Mouse (Mus musculus): ENCODE data around the gene Gstm7. TPM values are rescaled to one million over a fixed set of nuclear protein-coding genes. Genes with fewer than 3 reads are reported as not detected.
"Not testable (repeated sequence)": the region's sequence is repeated elsewhere in the genome, so short reads cannot be mapped to it uniquely, and the experiment has no call there.

The Gstm7 gene
- polyA plus RNA-seq, 1 experiment from 2014 or later: 79.8 TPM

- H3K36me3 ChIP-seq: no peaks in the 10 kb centered on the region
- H3K9me3 ChIP-seq: no peaks in the 10 kb centered on the region
- H3K27me3 ChIP-seq: no peaks in the 10 kb centered on the region
- H3K27ac ChIP-seq (replicated peaks): no peak overlapping the region
- 0 out of 2 replicates have a peak, but pooled peaks cover 2% of the 10 kb centered on the region for H3K4me1 ChIP-seq
- WGBS: 81% methylated on average over 5 of the region's 5 CpGs
- ATAC-seq (ENCODE audit: low FRiP score, low read depth): no peak
- H3K9ac ChIP-seq (replicated peaks): no peak overlapping the region
- no peak overlapping the region for H3K4me2 ChIP-seq (replicated peaks)
- no peak overlapping the region for H3K4me3 ChIP-seq
Observed at GRCm38 (mm10) chr3:107953906-107954305, 22.3 kb upstream of the Gstm7 start.

- Histone ChIP-seq H3K9ac (replicated peaks) (no peak overlapping the region), H3K4me1 (0 out of 2 replicates have a peak, but pooled peaks cover 2% of the 10 kb centered on the region), H3K4me3 (no peak overlapping the region), H3K9me3 (no peaks in the 10 kb centered on the region), H3K4me2 (replicated peaks) (no peak overlapping the region), H3K27me3 (no peaks in the 10 kb centered on the region), H3K27ac (replicated peaks) (no peak overlapping the region), H3K36me3 (no peaks in the 10 kb centered on the region)
- ATAC-seq (ENCODE audit: low FRiP score, low read depth): no peak
- WGBS: 19% methylated on average over 6 of the region's 6 CpGs
Observed at GRCm38 (mm10) chr3:107953328-107953755, 21.7 kb upstream of the Gstm7 start.

DNA sequence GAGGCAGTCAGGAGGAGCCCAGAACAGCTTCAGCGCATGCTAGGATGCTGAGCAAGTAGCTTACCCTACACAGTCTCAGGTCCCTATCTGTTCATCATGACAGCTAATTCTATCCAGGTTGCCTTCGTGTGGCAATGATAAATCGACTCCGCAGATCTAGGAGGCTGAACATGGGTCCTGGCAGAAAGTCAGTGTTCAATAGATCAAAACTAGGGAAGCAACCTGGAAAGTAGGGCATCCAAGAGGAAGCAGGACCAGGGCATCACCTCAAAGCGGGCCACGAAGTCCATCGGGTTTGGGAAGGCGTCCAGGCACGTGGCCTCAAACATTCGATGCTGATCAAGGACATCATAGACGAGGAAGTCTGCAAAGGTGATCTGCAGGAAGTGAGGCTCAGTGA is 18.9 kb upstream of the Gstm7 start:
- Histone ChIP-seq H3K27me3 (0 out of 2 replicates have a peak, but pooled peaks cover 3% of the 10 kb centered on the region), H3K27ac (replicated peaks) (no peak overlapping the region), H3K4me3 (no peak overlapping the region), H3K36me3 (no peaks in the 10 kb centered on the region), H3K4me1 (0 out of 2 replicates have a peak, but pooled peaks cover 2% of the 10 kb centered on the region), H3K9ac (replicated peaks) (no peak overlapping the region), H3K9me3 (no peaks in the 10 kb centered on the region), H3K4me2 (replicated peaks) (no peak overlapping the region)
- ATAC-seq (ENCODE audit: low FRiP score, low read depth): no peak
- WGBS: 90% methylated on average over 11 of the region's 11 CpGs

DNA sequence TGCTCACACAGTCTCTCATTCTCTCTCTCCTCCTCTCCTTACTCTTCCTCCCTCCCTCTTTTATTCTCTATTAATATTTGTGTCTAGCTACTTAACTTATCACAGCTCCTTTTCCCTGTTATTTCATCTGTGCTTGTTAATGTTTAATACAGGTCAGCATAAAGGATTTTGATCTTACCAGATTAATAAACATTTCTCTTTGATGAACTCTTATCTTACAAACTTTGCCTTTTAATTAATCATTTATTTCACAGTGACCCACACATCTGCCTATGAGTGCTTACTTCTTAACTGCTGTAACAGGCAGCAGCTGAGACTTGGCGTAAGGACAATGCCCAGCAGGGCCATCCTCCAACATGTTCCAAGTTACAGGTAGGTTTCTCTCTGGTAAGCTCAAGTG is 17.8 kb upstream of the Gstm7 start:
- WGBS: 96% methylated on average over 1 of the region's 1 CpGs
- not testable (repeated sequence) for H3K36me3 ChIP-seq

GRCm38 (mm10) chr3:107945729-107946128 is 14.1 kb upstream of the Gstm7 start:
- Histone ChIP-seq H3K4me3 (no peak overlapping the region), H3K27ac (replicated peaks) (no peak overlapping the region), H3K4me2 (replicated peaks) (no peak overlapping the region), H3K9ac (replicated peaks) (no peak overlapping the region), H3K36me3 (no peaks in the 10 kb centered on the region), H3K4me1 (0 out of 2 replicates have a peak, but pooled peaks cover 6% of the 10 kb centered on the region), H3K27me3 (0 out of 2 replicates have a peak, but pooled peaks cover 3% of the 10 kb centered on the region), H3K9me3 (no peaks in the 10 kb centered on the region)
- WGBS: 61% methylated on average over 4 of the region's 4 CpGs
- ATAC-seq (ENCODE audit: low FRiP score, low read depth): no peak

More for the DNA sequence above, 17.8 kb upstream of the Gstm7 start:
- ATAC-seq (ENCODE audit: low FRiP score, low read depth); H3K4me2 ChIP-seq (replicated peaks); H3K27ac ChIP-seq (replicated peaks); H3K4me1 ChIP-seq; H3K9me3 ChIP-seq; H3K4me3 ChIP-seq; H3K9ac ChIP-seq (replicated peaks); H3K27me3 ChIP-seq: not testable (repeated sequence)

DNA sequence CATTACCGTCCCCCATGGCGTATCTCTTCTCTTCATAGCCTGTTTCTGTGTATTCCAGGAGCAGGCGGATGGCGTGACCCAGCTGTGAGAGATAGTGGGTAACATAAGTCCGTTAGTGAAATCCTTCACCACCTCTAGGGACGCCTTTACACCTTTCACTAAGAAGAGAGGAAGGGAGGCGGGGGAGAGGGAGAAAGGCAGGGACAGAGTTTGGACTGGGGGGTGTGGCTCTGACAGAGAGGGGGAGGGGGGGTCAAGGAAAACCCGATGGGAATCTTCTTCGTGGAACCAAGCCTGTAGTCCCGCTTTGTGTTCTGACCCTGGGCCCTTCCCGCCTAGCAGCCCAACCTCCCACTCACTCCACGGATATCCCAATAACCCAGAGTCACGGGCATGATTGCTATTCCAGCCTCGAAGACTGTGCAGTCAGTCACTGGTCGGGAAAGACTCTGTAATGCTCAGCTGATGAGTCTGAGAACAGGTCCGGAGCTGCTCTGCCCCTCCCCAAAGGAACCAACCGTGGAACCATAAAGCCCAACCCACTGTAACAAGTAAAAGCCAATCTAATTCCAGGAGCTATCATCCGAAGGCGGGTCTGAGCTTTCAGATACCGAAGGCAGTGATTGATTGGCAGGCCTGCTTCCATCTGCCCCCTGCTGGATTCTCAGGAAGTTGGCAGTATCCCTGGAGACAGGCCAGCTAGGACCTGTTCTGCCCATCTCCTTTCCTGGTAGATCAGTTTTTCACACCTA is 11.8 kb upstream of the Gstm7 start, which contains the start of gene Gstm6:
Gene Gstm6 (minus strand): TSS at position 511 of the 752 bp plus-strand sequence.
- WGBS: 20% methylated on average over 19 of the region's 20 CpGs
- Histone ChIP-seq H3K9ac (replicated peaks) (no peak within 1 kb of the TSS), H3K9me3 (no peaks in the 10 kb centered on the region), H3K27me3 (0 out of 2 replicates have a peak, but pooled peaks cover 3% of the 10 kb centered on the region), H3K4me1 (0 out of 2 replicates have a peak, but pooled peaks cover 6% of the 10 kb centered on the region), H3K36me3 (no peaks in the 10 kb centered on the region), H3K4me3 (peak within 1 kb of the TSS; percentile 31), H3K4me2 (replicated peaks) (peak within 1 kb of the TSS; percentile 46), H3K27ac (replicated peaks) (no peak within 1 kb of the TSS)
- ATAC-seq (ENCODE audit: low FRiP score, low read depth): peak; percentile 85

- H3K27me3 ChIP-seq: no peaks in the 10 kb centered on the region
- no peak for ATAC-seq (ENCODE audit: low FRiP score, low read depth)
- 82% methylated on average over 4 of the region's 4 CpGs for WGBS
- no peaks in the 10 kb centered on the region for H3K36me3 ChIP-seq
- no peak overlapping the region for H3K4me3 ChIP-seq
- 0 out of 2 replicates have a peak, but pooled peaks cover 6% of the 10 kb centered on the region for H3K4me1 ChIP-seq
- H3K4me2 ChIP-seq (replicated peaks): no peak overlapping the region
- no peaks in the 10 kb centered on the region for H3K9me3 ChIP-seq
- H3K9ac ChIP-seq (replicated peaks): no peak overlapping the region
- no peak overlapping the region for H3K27ac ChIP-seq (replicated peaks)
Observed at GRCm38 (mm10) chr3:107941261-107941660, 9.6 kb upstream of the Gstm7 start.

GRCm38 (mm10) chr3:107940524-107940923 is 8.9 kb upstream of the Gstm7 start:
- H3K4me1 ChIP-seq: 0 out of 2 replicates have a peak, but pooled peaks cover 6% of the 10 kb centered on the region

DNA sequence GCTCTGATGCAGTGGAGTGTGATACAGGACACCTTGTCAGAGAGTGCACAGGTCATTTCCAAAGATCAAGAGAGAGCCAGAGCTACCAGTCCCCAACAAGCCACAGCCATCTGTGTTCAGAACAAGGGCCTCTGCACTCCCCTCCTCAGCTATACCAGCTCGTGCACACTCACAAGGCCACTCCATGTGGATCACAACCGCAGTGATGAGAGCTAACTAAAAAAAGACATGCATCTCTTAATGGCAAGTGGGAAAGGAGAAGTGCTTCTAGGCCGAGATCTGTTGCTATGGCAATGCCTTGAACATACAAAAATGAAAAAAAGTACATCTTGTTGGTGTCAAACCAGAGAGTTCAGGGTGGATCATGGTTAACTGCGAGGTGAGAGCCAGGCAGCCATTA is 8.2 kb upstream of the Gstm7 start:
- Histone ChIP-seq H3K4me2 (replicated peaks) (no peak overlapping the region), H3K27ac (replicated peaks) (no peak overlapping the region), H3K4me1 (0 out of 2 replicates have a peak, but pooled peaks cover 6% of the 10 kb centered on the region), H3K36me3 (no peaks in the 10 kb centered on the region), H3K9ac (replicated peaks) (no peak overlapping the region), H3K9me3 (no peaks in the 10 kb centered on the region), H3K27me3 (no peaks in the 10 kb centered on the region), H3K4me3 (no peak overlapping the region)
- 63% methylated on average over 4 of the region's 4 CpGs for WGBS
- no peak for ATAC-seq (ENCODE audit: low FRiP score, low read depth)

More at GRCm38 (mm10) chr3:107940524-107940923, 8.9 kb upstream of the Gstm7 start:
- H3K27ac ChIP-seq (replicated peaks): no peak overlapping the region
- H3K9me3 ChIP-seq: no peaks in the 10 kb centered on the region
- H3K36me3 ChIP-seq: no peaks in the 10 kb centered on the region
- no peak for ATAC-seq (ENCODE audit: low FRiP score, low read depth)
- no peaks in the 10 kb centered on the region for H3K27me3 ChIP-seq
- H3K4me3 ChIP-seq: no peak overlapping the region
- H3K4me2 ChIP-seq (replicated peaks): no peak overlapping the region
- 82% methylated on average over 7 of the region's 7 CpGs for WGBS
- H3K9ac ChIP-seq (replicated peaks): no peak overlapping the region

DNA sequence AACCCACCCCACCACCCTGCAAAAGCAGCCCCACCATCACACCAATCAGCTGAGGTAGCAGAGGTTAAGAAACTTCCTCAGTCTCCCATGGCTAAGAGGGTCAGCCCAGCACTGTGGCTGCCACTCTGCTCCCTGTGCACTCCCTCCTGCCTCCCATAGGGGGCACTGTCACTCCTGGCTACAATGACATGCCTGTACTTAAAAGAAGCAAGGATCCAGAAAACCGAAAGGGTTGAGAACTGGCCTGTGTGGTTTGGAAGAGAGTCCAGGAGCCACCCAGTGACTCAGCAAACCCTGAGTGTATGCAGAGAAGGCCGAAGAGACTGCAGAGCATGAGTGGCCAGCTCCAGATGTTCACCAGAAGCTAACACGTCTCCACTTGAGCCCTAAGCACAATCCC is 7.8 kb upstream of the Gstm7 start:
- H3K4me1 ChIP-seq: 0 out of 2 replicates have a peak, but pooled peaks cover 6% of the 10 kb centered on the region
- 48% methylated on average over 3 of the region's 3 CpGs for WGBS
- H3K27me3 ChIP-seq: no peaks in the 10 kb centered on the region; the same call in 1 of the 2 replicates
- no peak overlapping the region for H3K4me3 ChIP-seq
- H3K36me3 ChIP-seq: no peaks in the 10 kb centered on the region
- H3K9me3 ChIP-seq: no peaks in the 10 kb centered on the region
- no peak overlapping the region for H3K4me2 ChIP-seq (replicated peaks)
- ATAC-seq (ENCODE audit: low FRiP score, low read depth): no peak
- H3K9ac ChIP-seq (replicated peaks): no peak overlapping the region
- no peak overlapping the region for H3K27ac ChIP-seq (replicated peaks)

DNA sequence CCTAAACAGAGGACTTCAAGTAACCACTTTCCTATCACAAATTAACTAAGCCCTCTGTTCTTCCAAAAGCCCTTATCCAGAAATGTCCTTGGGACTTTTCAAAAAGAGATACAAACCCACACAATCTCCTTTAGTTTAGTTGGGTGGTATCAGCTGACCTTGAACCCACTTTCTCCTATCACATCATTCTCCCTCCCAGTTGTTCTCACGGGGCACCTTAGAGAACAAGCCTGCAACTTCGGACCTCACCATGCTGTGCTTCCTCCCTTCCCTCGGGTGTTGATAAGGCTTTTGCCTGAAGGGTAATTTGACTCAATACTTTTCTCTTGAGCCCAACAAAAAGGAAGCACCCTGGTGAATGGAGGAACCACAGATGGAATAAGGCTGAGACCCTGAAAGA is 4.3 kb upstream of the Gstm7 start:
- no peak for ATAC-seq (ENCODE audit: low FRiP score, low read depth)
- WGBS: 74% methylated on average over 3 of the region's 3 CpGs
- H3K4me2 ChIP-seq (replicated peaks): no peak overlapping the region

GRCm38 (mm10) chr3:107935268-107935667 is 3.7 kb upstream of the Gstm7 start:
- no peak for ATAC-seq (ENCODE audit: low FRiP score, low read depth)
- no peaks in the 10 kb centered on the region for H3K36me3 ChIP-seq
- peaks cover 13% of the 10 kb centered on the region for H3K4me1 ChIP-seq
- peaks cover 6% of the 10 kb centered on the region for H3K27me3 ChIP-seq
- H3K4me3 ChIP-seq: no peak overlapping the region
- H3K27ac ChIP-seq (replicated peaks): no peak overlapping the region
- no peak overlapping the region for H3K4me2 ChIP-seq (replicated peaks)
- 95% methylated on average over 3 of the region's 3 CpGs for WGBS
- no peaks in the 10 kb centered on the region for H3K9me3 ChIP-seq
- H3K9ac ChIP-seq (replicated peaks): no peak overlapping the region

More for the DNA sequence above, 4.3 kb upstream of the Gstm7 start:
- Histone ChIP-seq H3K9ac (replicated peaks) (no peak overlapping the region), H3K9me3 (no peaks in the 10 kb centered on the region), H3K27ac (replicated peaks) (no peak overlapping the region), H3K4me3 (no peak overlapping the region), H3K4me1 (peaks cover 9% of the 10 kb centered on the region), H3K27me3 (peaks cover 6% of the 10 kb centered on the region), H3K36me3 (no peaks in the 10 kb centered on the region)

All from midbrain, embryonic 12.5 days (tissue).